Mouse (Mus musculus): Measurements from ENCODE around the gene Crhbp. TPM values are rescaled to one million over a fixed set of nuclear protein-coding genes. Genes with fewer than 3 reads are reported as not detected.

Gene Crhbp
- polyA plus RNA-seq (2012; rRNA removed) = 0.02 TPM in 1 of 2 replicates, not detected in the other

GRCm38 (mm10) chr13:95444824-95445223 is at the start of gene Crhbp:
Gene Crhbp (minus strand): TSS chr13:95444924.

GRCm38 (mm10) chr13:95478671-95479413 is 34.1 kb upstream of the Crhbp start, which contains the start of gene S100z:
Gene S100z (minus strand): TSS chr13:95478721.

Other genes with a start within 250 kb of the Crhbp start
- 0.30 and 0.37 TPM in 2 replicates for gene Pde8b, start 194.6 kb downstream of the Crhbp start, polyA plus RNA-seq (2012; rRNA removed)
- 4.4 and 4.7 TPM in 2 replicates for gene Zbed3, start 121.3 kb downstream of the Crhbp start, polyA plus RNA-seq (2012; rRNA removed)
- gene Aggf1, start 69.6 kb downstream of the Crhbp start, polyA plus RNA-seq (2012; rRNA removed) = 13.3 and 14.6 TPM in 2 replicates
- gene S100z, start 33.8 kb upstream of the Crhbp start, polyA plus RNA-seq (2012; rRNA removed) = not detected in 2 replicates
- gene F2rl1, start 80.3 kb upstream of the Crhbp start, polyA plus RNA-seq (2012; rRNA removed) = 0.61 and 0.63 TPM in 2 replicates
- gene F2r, start 173.6 kb upstream of the Crhbp start, polyA plus RNA-seq (2012; rRNA removed) = 9.9 and 13.7 TPM in 2 replicates